Mouse (Mus musculus) retina, embryonic 14.5 days (tissue): ENCODE data around the gene Ttc26.

ENCODE experiments used
- DNase-seq: peaks from one replicate; pipeline ENCODE4 v3.0.0-alpha.2; 2015; ENCODE audit warnings: low spot score

Gene Ttc26

DNA sequence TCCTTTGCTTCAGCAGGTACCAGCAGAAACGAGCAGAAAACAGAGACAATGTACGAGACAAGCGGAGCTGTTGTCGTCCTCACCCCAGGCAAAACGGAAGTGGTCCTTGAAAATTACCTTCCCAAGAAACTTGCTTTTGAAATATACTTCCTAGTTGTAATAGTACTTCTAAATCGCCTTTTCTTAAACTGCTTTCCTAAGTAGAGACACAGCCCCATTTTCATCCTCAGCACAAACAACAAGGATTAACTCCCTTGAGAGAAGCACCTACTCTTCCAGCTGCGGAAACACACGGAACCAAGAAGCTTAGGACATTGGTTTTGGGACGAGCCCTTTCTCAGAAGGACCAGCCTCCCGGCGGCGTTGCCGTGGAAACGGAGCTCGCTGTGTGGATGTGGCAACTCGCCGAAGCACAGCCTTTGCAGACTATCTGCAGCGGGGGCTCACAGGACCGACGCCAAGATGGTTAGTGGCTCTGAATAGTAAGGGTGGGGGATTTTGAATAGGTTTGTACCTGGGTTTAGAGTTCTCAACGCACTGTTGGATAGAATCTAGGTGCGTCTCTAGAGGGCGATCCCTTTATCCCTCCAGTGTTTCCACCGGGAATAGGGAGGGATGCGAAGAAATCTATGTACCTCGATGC is at the start of gene Ttc26:
TSS of gene Ttc26 (plus strand) at position 341 of the 643 bp plus-strand sequence.
- peak; percentile 95 for DNase-seq

GRCm38 (mm10) chr6:38335264-38335663 is 46.0 kb upstream of the Ttc26 start:
- no peak for DNase-seq

DNA sequence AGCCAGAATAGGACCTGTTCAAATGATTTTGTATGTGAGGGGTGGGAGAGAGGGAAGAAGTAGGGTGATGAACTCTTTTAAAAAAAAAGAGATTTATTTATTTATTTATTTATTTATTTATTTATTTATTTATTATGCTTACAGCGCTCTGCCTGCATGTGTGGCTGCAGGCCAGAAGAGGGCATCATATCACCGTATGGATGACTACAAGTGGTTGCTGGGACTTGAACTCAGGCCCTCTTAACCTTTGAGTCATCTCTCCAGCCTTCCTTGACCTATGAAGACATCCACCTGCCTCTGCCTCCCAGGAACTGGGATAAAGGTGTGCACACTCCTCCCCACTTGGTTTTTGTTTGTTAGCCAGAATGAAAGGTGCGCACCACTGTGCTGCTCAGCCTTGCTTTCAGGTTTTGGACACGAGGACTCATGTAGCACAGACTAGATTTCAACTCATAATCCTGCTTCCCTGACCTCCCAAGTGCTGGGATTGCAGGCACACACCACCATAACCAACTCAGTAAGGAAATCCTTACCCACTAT is 44.0 kb upstream of the Ttc26 start:
- DNase-seq, result no peak

DNA sequence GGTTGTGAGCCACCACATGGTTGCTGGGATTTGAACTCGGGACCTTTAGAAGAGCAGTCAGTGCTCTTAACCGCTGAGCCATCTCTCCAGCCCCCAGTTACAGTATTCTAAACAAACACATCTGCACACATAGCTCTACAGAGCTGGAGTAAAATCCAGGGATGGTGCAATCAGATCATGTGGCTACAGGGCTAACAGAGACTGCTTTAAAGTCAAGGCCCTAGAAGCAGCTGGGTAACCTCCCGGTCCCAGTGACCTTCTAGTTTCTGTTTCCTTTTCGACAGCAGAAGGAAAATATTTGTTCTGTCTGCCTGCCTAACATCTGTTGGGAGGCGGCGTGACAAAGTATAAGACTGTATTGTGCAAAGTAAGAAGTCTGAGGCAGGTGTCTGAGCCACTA is 43.3 kb upstream of the Ttc26 start:
- no peak for DNase-seq

- no peak for DNase-seq
Measured at GRCm38 (mm10) chr6:38339078-38339477, 42.2 kb upstream of the Ttc26 start.

GRCm38 (mm10) chr6:38341751-38342665 is 39.3 kb upstream of the Ttc26 start:
- no peak for DNase-seq

- no peak for DNase-seq
Measured at GRCm38 (mm10) chr6:38342666-38342992, 38.6 kb upstream of the Ttc26 start.

- DNase-seq, result no peak
Measured at GRCm38 (mm10) chr6:38343581-38343980, 37.7 kb upstream of the Ttc26 start.

DNA sequence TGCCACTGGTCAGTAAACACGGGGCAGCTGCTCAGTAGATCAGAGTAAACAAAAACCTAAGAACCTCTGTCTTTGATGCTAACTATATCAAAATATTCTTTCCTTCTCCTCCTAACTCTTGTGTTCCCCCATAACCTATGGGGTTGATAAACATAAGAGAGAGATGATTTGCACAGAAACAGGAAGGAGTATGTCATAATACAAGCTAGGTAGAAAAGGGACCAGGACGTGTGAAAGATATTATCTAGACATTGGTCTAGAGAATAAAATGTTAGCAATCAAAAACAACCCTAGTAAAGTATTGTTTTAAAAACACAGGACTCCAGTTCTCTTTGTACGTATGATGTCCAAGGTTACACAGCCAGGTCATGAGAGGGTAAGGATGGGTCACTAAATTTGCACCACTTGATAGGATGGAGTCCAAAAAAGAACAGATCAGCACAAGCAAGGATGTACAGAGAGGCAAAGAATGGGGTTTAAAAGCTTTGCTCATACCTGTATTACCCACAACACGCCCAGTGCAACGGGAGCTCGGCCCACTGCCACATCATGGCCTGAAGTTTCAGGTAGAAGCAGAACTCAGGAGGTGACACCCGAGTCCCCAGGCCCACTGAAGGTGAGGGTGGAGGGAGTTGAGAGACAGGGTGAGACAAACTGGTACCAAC is 37.1 kb upstream of the Ttc26 start:
- DNase-seq, result no peak

- DNase-seq, result no peak
Measured at GRCm38 (mm10) chr6:38345796-38346195, 35.5 kb upstream of the Ttc26 start.

GRCm38 (mm10) chr6:38347875-38348274 is 33.4 kb upstream of the Ttc26 start:
- no peak for DNase-seq

DNA sequence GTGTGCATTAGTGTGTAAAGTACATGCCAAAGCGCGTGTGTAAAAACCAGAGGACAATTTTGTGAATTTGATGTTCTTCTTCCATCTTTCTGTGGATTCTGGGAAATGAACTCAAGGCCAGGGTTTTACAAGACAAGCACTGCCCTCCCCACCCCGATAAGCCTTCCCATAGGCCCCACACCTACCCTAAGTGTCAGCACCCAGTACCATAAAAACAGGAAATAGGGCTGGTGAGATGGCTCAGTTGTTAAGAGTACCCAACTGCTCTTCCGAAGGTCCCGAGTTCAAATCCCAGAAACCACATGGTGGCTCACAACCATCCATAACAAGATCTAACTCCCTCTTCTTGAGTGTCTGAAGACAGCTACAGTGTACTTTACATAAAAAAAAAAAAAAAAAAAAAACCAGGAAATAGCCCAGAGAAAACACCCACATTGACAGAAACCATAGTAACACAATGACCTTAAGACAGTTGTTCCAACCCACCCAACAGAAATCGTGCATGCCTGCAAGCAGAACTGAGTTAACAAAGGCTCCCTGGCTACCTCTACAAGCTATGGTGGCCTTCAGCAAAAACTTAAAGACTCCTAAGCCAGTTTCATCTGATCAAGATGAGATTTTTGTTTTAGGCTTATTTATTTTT is 32.3 kb upstream of the Ttc26 start:
- DNase-seq, result no peak

- no peak for DNase-seq
Measured at GRCm38 (mm10) chr6:38349806-38350205, 31.5 kb upstream of the Ttc26 start.

- DNase-seq, result peak; percentile 6
Measured at GRCm38 (mm10) chr6:38351930-38352329, 29.3 kb upstream of the Ttc26 start.

GRCm38 (mm10) chr6:38352451-38352850 is 28.8 kb upstream of the Ttc26 start:
- peak; percentile 28 for DNase-seq

- DNase-seq, result peak; percentile 8
Measured at GRCm38 (mm10) chr6:38353181-38353580, 28.1 kb upstream of the Ttc26 start.

- DNase-seq, result peak; percentile 62
Measured at GRCm38 (mm10) chr6:38353811-38354722, 27.2 kb upstream of the Ttc26 start, which contains the start of gene Zc3hav1. TSS of gene Zc3hav1 (minus strand) at chr6:38354603.

DNA sequence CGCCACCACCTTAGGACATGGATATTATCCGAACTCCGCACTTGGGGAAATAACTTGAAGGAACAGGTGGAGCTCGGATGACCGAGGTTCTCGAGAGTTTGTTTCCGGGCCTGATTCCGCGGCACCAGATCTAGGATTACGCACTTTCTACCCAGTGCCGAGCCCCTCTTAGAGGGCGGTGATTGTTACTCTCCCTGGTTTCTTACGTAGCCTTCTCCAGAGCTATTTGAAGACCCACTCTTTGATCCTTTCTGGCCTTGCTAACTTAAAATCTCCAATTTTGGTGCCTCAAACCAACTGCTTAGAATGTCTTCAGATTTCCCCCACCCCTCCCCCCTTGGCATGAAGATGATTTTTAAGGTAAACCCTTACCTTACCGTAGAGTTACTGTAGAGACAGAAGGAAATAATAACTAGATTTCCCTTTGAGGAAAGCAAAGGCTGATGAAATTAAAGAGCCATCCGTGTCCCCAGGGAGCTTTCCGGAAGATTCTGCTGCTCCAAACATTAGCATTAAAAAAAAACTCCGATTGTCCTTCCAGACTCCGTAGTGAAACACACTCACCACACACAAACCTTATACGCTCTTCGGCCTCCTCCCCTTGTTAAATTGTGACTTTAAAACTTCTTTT is 26.4 kb upstream of the Ttc26 start:
- peak; percentile 37 for DNase-seq

DNA sequence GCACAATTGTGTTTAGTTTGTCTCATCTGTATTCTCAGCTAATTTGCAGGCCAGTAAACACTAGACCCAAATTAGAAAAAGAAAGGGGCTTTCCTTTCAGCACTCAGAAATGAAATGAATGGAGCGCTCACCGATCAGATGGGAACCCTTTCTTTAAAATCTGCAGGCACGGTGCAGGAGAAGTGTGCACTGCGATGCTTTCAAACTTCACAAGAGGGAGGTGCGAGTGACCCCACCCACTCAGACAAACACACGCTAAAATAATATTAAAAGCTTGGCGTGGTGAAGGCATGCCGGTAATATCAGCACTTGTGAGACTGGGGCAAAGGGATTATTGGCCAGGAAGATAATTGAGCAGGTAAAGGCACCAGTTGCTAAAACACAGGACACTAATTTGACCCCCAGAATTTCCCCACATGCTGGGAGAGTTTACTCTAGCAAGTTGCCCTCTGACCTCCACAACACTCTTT is 25.9 kb upstream of the Ttc26 start:
- DNase-seq, result no peak

DNA sequence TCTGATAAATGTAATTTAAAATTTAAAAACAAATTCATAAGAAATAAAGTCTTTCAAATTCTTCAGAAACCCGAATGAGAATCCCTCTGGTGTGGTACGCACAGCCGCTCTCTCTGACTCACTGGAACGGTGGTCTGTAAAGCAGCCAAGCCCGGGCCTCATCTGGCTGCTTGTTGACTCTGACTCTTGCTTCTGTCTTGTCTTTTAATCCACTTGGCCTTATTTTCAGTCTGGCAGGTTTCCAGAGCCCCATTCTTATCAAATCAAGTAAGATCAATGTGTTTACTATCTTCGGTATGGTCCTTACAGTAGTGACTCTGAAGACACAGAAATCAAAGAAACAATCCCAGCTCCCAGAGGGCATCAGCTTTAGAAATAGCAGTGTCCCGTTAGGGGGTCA is 25.4 kb upstream of the Ttc26 start:
- peak; percentile 18 for DNase-seq
